ENCODE assay signal across 26 mouse cellular contexts in the genomic region with DNA sequence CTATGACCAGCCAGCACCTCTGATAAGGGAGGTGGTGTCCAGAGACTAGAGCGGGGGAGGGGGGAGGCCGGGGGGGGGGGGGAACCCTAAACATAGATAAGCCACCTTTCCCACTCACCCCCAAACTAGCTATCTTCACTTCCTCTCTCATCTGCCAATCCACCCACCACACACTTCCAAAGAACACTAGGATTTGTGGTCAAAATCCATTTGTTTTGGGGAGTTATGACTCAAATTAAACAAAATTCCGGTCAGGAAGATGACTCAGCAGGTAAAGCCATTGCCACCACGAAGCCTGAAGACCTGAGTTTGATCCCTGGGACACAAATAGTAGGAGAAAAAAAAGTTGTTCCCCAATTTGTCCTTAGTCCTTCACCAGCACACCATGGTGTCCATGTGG. TPM values are rescaled to one million over a fixed set of nuclear protein-coding genes. Genes with fewer than 3 reads are reported as not detected.
A peak's percentile ranks its signal among the peaks of the same experiment; 100 is the strongest.
DNase-seq lines count a peak whose midpoint lies in the region; ATAC-seq and TF ChIP-seq lines count a peak whose summit lies in the region.
"Had no signal": no experiment of that assay in that cellular context is flagged by ENCODE, and none has a peak within 500 bp of the region (broad histone marks: within the 10 kb centered on the region; RNA-seq: fewer than 3 reads in every experiment).

No protein-coding gene starts in this region.

- TF ChIP-seq POLR2A in MEL (IDR thresholded peaks at IDR 0.05; ENCODE audit: control insufficient read depth in 1 of 2, insufficient read depth in 1 of 2, low read depth in 1 of 2, low read length in 2 of 2, poor library complexity in 1 of 2), result no peak
- no peak for TF ChIP-seq POLR2A in small intestine, adult 2 months (IDR thresholded peaks at IDR 0.05; ENCODE audit: low read depth, low read length)

- peak overlapping the region; percentile 84; the same call in 1 of the 2 replicates for H3K27ac ChIP-seq in kidney, embryonic 16.5 days (ENCODE audit: low read length)
- H3K27ac ChIP-seq in MEL (ENCODE audit: control insufficient read depth, low read depth, low read length), result no peak overlapping the region
- H3K27ac ChIP-seq in small intestine, adult 2 months (ENCODE audit: insufficient read depth, low read depth, low read length), result peak overlapping the region; percentile 55; the same call in 1 of the 2 replicates
- H3K27ac ChIP-seq in hindbrain, postnatal 0 days, result no peak overlapping the region
- H3K27ac ChIP-seq: forebrain, embryonic 13.5 days; hindbrain, embryonic 14.5 days had no signal

- H3K27me3 ChIP-seq in kidney, embryonic 16.5 days (ENCODE audit: insufficient read depth, low read length), result no peaks in the 10 kb centered on the region
- no peaks in the 10 kb centered on the region for H3K27me3 ChIP-seq in MEL (ENCODE audit: control insufficient read depth in 1 of 2, insufficient read depth in 2 of 2, low read length in 2 of 2)
- H3K27me3 ChIP-seq in small intestine, adult 2 months (ENCODE audit: control insufficient read depth, insufficient read depth, low read length), result no peaks in the 10 kb centered on the region
- no peaks in the 10 kb centered on the region for H3K27me3 ChIP-seq in hindbrain, postnatal 0 days (ENCODE audit: insufficient read depth, low read length)
- H3K27me3 ChIP-seq: heart, embryonic 12.5 days; heart, embryonic 15.5 days; Patski had no signal

- no peaks in the 10 kb centered on the region for H3K9me3 ChIP-seq in kidney, embryonic 16.5 days (ENCODE audit: low read length)
- no peaks in the 10 kb centered on the region for H3K9me3 ChIP-seq in MEL (replicated peaks; ENCODE audit: insufficient read depth, low read length)
- no peaks in the 10 kb centered on the region for H3K9me3 ChIP-seq in hindbrain, postnatal 0 days (ENCODE audit: low read length)
- H3K9me3 ChIP-seq: forebrain, embryonic 10.5 days; forebrain, embryonic 13.5 days; heart, embryonic 12.5 days; heart, embryonic 15.5 days had no signal

- no peak for DNase-seq in kidney, postnatal 4 days
- peak; percentile 74 for DNase-seq in 3T3-L1 (ENCODE audit: low read depth, low spot score)
- peak; percentile 50 for DNase-seq in MEL (ENCODE audit: low read depth, low spot score)
- DNase-seq in adrenal gland, postnatal 36 days, result no peak
- DNase-seq in hindbrain, postnatal 0 days (ENCODE audit: low spot score), result no peak
- no peak for DNase-seq in gastrocnemius, postnatal 4 days (ENCODE audit: low spot score in 2 of 2)
- DNase-seq: adrenal gland, postnatal 10 days; cerebellum, adult 18-20 months; cerebellum, adult 9-10 months; cerebellum, postnatal 14 days; gastrocnemius, postnatal 10 days; gastrocnemius, postnatal 36 days; heart, adult 11 months; heart, postnatal 10 days; heart, postnatal 4 days had no signal

- 62% methylated on average over 2 of the region's 4 CpGs for WGBS in kidney, embryonic 16.5 days
- 14% methylated on average over 4 of the region's 4 CpGs for WGBS in small intestine, adult 2 months
- WGBS in hindbrain, postnatal 0 days, result 67% methylated on average over 2 of the region's 4 CpGs

- ATAC-seq in kidney, embryonic 16.5 days (ENCODE audit: low FRiP score, low TSS enrichment), result no peak
- no peak for ATAC-seq in hindbrain, postnatal 0 days
- ATAC-seq: forebrain, embryonic 13.5 days; forebrain, embryonic 16.5 days; intestine, postnatal 0 days; Patski had no signal

- no peaks in the 10 kb centered on the region for H3K79me2 ChIP-seq in MEL (ENCODE audit: control insufficient read depth, insufficient read depth, low read length, poor library complexity)

- H3K4me2 ChIP-seq in kidney, embryonic 16.5 days (replicated peaks; ENCODE audit: low read depth, low read length), result no peak overlapping the region
- H3K4me2 ChIP-seq in hindbrain, postnatal 0 days (ENCODE audit: low read depth, low read length), result no peak overlapping the region
- H3K4me2 ChIP-seq: forebrain, embryonic 13.5 days; heart, embryonic 12.5 days; heart, embryonic 15.5 days; hindbrain, embryonic 14.5 days had no signal

- no peak for TF ChIP-seq RAD21 in MEL (IDR thresholded peaks at IDR 0.05; ENCODE audit: low read depth, low read length)

- H3K9ac ChIP-seq in kidney, embryonic 16.5 days (replicated peaks; ENCODE audit: low read length), result no peak overlapping the region
- no peak overlapping the region for H3K9ac ChIP-seq in MEL (ENCODE audit: control insufficient read depth, low read depth, low read length, poor library complexity, severe bottlenecking)
- no peak overlapping the region for H3K9ac ChIP-seq in hindbrain, postnatal 0 days (replicated peaks; ENCODE audit: low read length)
- H3K9ac ChIP-seq: forebrain, embryonic 13.5 days; heart, embryonic 12.5 days; heart, embryonic 15.5 days; hindbrain, embryonic 14.5 days had no signal

- no peak for TF ChIP-seq CTCF in MEL (IDR thresholded peaks at IDR 0.05 in 2 of 3, conservative IDR thresholded peaks at IDR 0.05 in 1 of 3; ENCODE audit: control insufficient read depth in 1 of 3, insufficient read depth in 1 of 3, low read depth in 2 of 3, low read length in 3 of 3, poor library complexity in 1 of 3, severe bottlenecking in 1 of 3)
- no peak for TF ChIP-seq CTCF in small intestine, adult 2 months (IDR thresholded peaks at IDR 0.05; ENCODE audit: extremely low read depth, insufficient read length, insufficient replicate concordance, low read depth, low read length)
- TF ChIP-seq CTCF in hindbrain, postnatal 0 days (IDR thresholded peaks at IDR 0.05; ENCODE audit: low read depth), result no peak

- H3K4me3 ChIP-seq in kidney, embryonic 16.5 days (ENCODE audit: low read length), result no peak overlapping the region
- H3K4me3 ChIP-seq in MEL (ENCODE audit: control insufficient read depth in 1 of 2, insufficient read depth in 1 of 2, low read depth in 2 of 2, low read length in 2 of 2), result no peak overlapping the region
- H3K4me3 ChIP-seq in small intestine, adult 2 months (ENCODE audit: low read depth, low read length), result no peak overlapping the region
- no peak overlapping the region for H3K4me3 ChIP-seq in hindbrain, postnatal 0 days (ENCODE audit: low read length)
- H3K4me3 ChIP-seq: forebrain, embryonic 10.5 days; forebrain, embryonic 13.5 days; heart, embryonic 12.5 days; heart, embryonic 15.5 days had no signal

- peaks cover 25% of the 10 kb centered on the region; the same call in 1 of the 2 replicates for H3K4me1 ChIP-seq in kidney, embryonic 16.5 days (ENCODE audit: insufficient read depth, low read length)
- peaks cover 4 to 42% of the 10 kb centered on the region in 2 experiments for H3K4me1 ChIP-seq in MEL (ENCODE audit: control insufficient read depth in 1 of 2, insufficient read depth in 2 of 2, low read length in 2 of 2)
- peaks cover 33% of the 10 kb centered on the region for H3K4me1 ChIP-seq in small intestine, adult 2 months (ENCODE audit: control insufficient read depth, insufficient read depth, insufficient read length, low read length)
- no peaks in the 10 kb centered on the region for H3K4me1 ChIP-seq in hindbrain, postnatal 0 days (ENCODE audit: insufficient read depth, low read length)

- no peaks in the 10 kb centered on the region for H3K36me3 ChIP-seq in kidney, embryonic 16.5 days (ENCODE audit: insufficient read depth, low read length)
- peaks cover 0 to 27% of the 10 kb centered on the region in 2 experiments; a peak in 2 of 4 replicates for H3K36me3 ChIP-seq in MEL (ENCODE audit: control insufficient read depth in 1 of 2, insufficient read depth in 2 of 2, low read length in 2 of 2)
- no peaks in the 10 kb centered on the region for H3K36me3 ChIP-seq in small intestine, adult 2 months (ENCODE audit: control insufficient read depth, insufficient read depth, low read length)
- no peaks in the 10 kb centered on the region for H3K36me3 ChIP-seq in hindbrain, postnatal 0 days (ENCODE audit: insufficient read depth, low read length)
- H3K36me3 ChIP-seq: forebrain, embryonic 10.5 days; heart, embryonic 12.5 days; heart, embryonic 15.5 days had no signal

- peak in 1 of 2 experiments; percentile 51; a peak in 2 of 4 replicates for TF ChIP-seq EP300 in MEL (IDR thresholded peaks at IDR 0.05; ENCODE audit: low read depth in 1 of 2, low read length in 2 of 2)

TF ChIP-seq in MEL, 35 proteins besides CTCF, POLR2A, EP300 and RAD21 (continues in another document):
- peak; percentile 46; the same call in 1 of the 2 replicates for TF ChIP-seq TCF12 (IDR thresholded peaks at IDR 0.05; ENCODE audit: low read depth, low read length)
- no peak for TF ChIP-seq ZNF384 (IDR thresholded peaks at IDR 0.05; ENCODE audit: low read depth, low read length)
- no peak for TF ChIP-seq SMC3 (IDR thresholded peaks at IDR 0.05; ENCODE audit: low read depth, low read length)

RNA-seq across cellular contexts. Expression of a gene that starts 10.6 kb away (rescaled TPM):
- 267 and 282 TPM in 2 replicates for polyA plus RNA-seq in kidney, embryonic 16.5 days (2015; fragmentation: Nextera tagmentation; extraction: Ambion mirVana)
- 0.69 and 0.75 TPM in 2 replicates for total RNA-seq in MEL (2012; rRNA removed)
- polyA plus RNA-seq in MEL (2012; ENCODE audit: insufficient read depth in 1 of 2, insufficient read length in 2 of 2, low read depth in 1 of 2, low replicate concordance in 2 of 2, missing spikeins in 1 of 2), result under 1 TPM in 1 of 2 experiments, not detected in 1; 0.93 TPM
- 1,332 and 3,924 TPM in 2 replicates for polyA plus RNA-seq in small intestine, adult 2 months (2012; rRNA removed)
- 1 to 10 TPM in 1 of 2 experiments, under 1 TPM in 1; 0.46 to 1.9 TPM for total RNA-seq in adrenal gland, postnatal 36 days (2021)
- 2.6 and 4.1 TPM in 2 replicates for total RNA-seq in hindbrain, postnatal 0 days (2014; rRNA removed)
- 5.4 and 6.2 TPM in 2 replicates for polyA plus RNA-seq in hindbrain, postnatal 0 days (2015; fragmentation: Nextera tagmentation; extraction: Ambion mirVana)
- total RNA-seq in gastrocnemius, postnatal 4 days (2021), result 1 to 10 TPM; 4.0 to 4.7 TPM
- total RNA-seq: CH12.LX had no signal

RNA-seq across cellular contexts. Expression of a gene that starts 13.1 kb away (rescaled TPM):
- 216 and 223 TPM in 2 replicates for polyA plus RNA-seq in kidney, embryonic 16.5 days (2015; fragmentation: Nextera tagmentation; extraction: Ambion mirVana)
- total RNA-seq in MEL (2012; rRNA removed), result 0.08 TPM in 1 of 2 replicates, not detected in the other
- polyA plus RNA-seq in MEL (2012; ENCODE audit: insufficient read depth in 1 of 2, insufficient read length in 2 of 2, low read depth in 1 of 2, low replicate concordance in 2 of 2, missing spikeins in 1 of 2), result not detected
- polyA plus RNA-seq in small intestine, adult 2 months (2012; rRNA removed), result 141 and 200 TPM in 2 replicates
- 1 to 10 TPM in 1 of 2 experiments, under 1 TPM in 1; 0.76 to 3.3 TPM for total RNA-seq in adrenal gland, postnatal 36 days (2021)
- total RNA-seq in hindbrain, postnatal 0 days (2014; rRNA removed), result 3.4 and 5.0 TPM in 2 replicates
- polyA plus RNA-seq in hindbrain, postnatal 0 days (2015; fragmentation: Nextera tagmentation; extraction: Ambion mirVana), result 12.6 and 13.6 TPM in 2 replicates
- 1 to 10 TPM; 2.3 to 5.8 TPM for total RNA-seq in gastrocnemius, postnatal 4 days (2021)

RNA-seq across cellular contexts. Expression of a gene that starts 58.7 kb away (rescaled TPM):
- 137 and 140 TPM in 2 replicates for polyA plus RNA-seq in kidney, embryonic 16.5 days (2015; fragmentation: Nextera tagmentation; extraction: Ambion mirVana)
- total RNA-seq in MEL (2012; rRNA removed), result 561 and 633 TPM in 2 replicates
- 100 to 1,000 TPM; 464 to 790 TPM for polyA plus RNA-seq in MEL (2012; ENCODE audit: insufficient read depth in 1 of 2, insufficient read length in 2 of 2, low read depth in 1 of 2, low replicate concordance in 2 of 2, missing spikeins in 1 of 2)
- 22.7 and 54.7 TPM in 2 replicates for polyA plus RNA-seq in small intestine, adult 2 months (2012; rRNA removed)
- 100 to 1,000 TPM; 225 to 261 TPM for total RNA-seq in adrenal gland, postnatal 36 days (2021)
- total RNA-seq in hindbrain, postnatal 0 days (2014; rRNA removed), result 114 and 121 TPM in 2 replicates
- 63.4 and 65.1 TPM in 2 replicates for polyA plus RNA-seq in hindbrain, postnatal 0 days (2015; fragmentation: Nextera tagmentation; extraction: Ambion mirVana)
- total RNA-seq in gastrocnemius, postnatal 4 days (2021), result 100 to 1,000 TPM; 182 to 199 TPM

Comparison
In these comparisons a context has a peak if more than half of its experiments do, and no peak if none do; other contexts are left out.
1. H3K27ac ChIP-seq: peak in kidney, embryonic 16.5 days (single experiment) and small intestine, adult 2 months (single experiment); none in MEL (single experiment) and hindbrain, postnatal 0 days (single experiment).
2. DNase-seq: peak in 3T3-L1 (single experiment) and MEL (single experiment); none in kidney, postnatal 4 days (0 of 2), adrenal gland, postnatal 36 days (0 of 2), hindbrain, postnatal 0 days (single experiment) and gastrocnemius, postnatal 4 days (0 of 2).